ENCODE assay signal across 9 mouse cellular contexts in the genomic region with DNA sequence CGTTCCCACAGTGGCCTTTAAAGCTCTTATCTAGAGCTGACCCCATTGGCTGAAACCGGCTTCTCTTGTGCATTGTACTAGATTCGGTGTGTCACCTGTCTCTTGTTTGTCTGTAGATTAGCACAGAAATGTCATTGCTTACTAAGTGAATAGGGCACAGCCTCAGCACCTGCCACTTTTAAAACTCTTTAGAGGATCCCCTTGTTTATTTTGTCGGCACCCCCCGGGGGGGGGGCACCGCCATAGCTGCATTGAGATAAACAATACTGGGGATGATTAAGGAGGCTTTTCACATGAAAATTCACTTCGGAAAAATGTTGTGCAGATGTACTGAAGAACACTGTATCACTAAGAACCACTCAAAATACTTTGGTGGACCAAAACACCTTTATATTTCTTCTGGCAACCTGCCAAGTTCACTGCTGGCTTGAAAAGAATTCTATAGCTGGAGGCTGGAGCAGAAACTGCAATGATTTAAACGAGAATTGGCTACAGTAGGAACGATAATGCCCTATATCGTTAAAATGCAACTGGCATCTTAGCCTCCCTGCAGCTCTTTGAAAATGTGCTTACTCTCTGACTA.
DNase-seq lines count a peak whose midpoint lies in the region; ATAC-seq and TF ChIP-seq lines count a peak whose summit lies in the region.
"Had no signal": no experiment of that assay in that cellular context is flagged by ENCODE, and none has a peak within 500 bp of the region (broad histone marks: within the 10 kb centered on the region; RNA-seq: fewer than 3 reads in every experiment).

No protein-coding gene starts in this region.

- no peak overlapping the region for H3K4me3 ChIP-seq in kidney, postnatal 0 days (replicated peaks; ENCODE audit: low read depth, low read length)
- no peak overlapping the region for H3K4me3 ChIP-seq in forebrain, embryonic 12.5 days (replicated peaks)
- no peak overlapping the region for H3K4me3 ChIP-seq in hindbrain, embryonic 15.5 days
- H3K4me3 ChIP-seq in neural tube, embryonic 15.5 days (replicated peaks): no peak overlapping the region
- H3K4me3 ChIP-seq in liver, embryonic 12.5 days: no peak overlapping the region
- no peak overlapping the region for H3K4me3 ChIP-seq in left cerebral cortex, adult 2 months

- H3K27me3 ChIP-seq in kidney, postnatal 0 days (ENCODE audit: insufficient read depth, low read length): no peaks in the 10 kb centered on the region
- H3K27me3 ChIP-seq in forebrain, embryonic 12.5 days: no peaks in the 10 kb centered on the region
- no peaks in the 10 kb centered on the region for H3K27me3 ChIP-seq in hindbrain, embryonic 15.5 days
- no peaks in the 10 kb centered on the region for H3K27me3 ChIP-seq in neural tube, embryonic 15.5 days (replicated peaks)
- H3K27me3 ChIP-seq in liver, embryonic 12.5 days (replicated peaks): no peaks in the 10 kb centered on the region

- no peak overlapping the region for H3K27ac ChIP-seq in kidney, postnatal 0 days
- H3K27ac ChIP-seq in forebrain, embryonic 12.5 days: peak overlapping the region; percentile 54
- H3K27ac ChIP-seq in hindbrain, embryonic 15.5 days (replicated peaks): peak overlapping the region; percentile 77
- H3K27ac ChIP-seq in neural tube, embryonic 15.5 days (replicated peaks): peak overlapping the region; percentile 54
- H3K27ac ChIP-seq in liver, embryonic 12.5 days: no peak overlapping the region
- no peak overlapping the region for H3K27ac ChIP-seq in left cerebral cortex, adult 2 months

- DNase-seq in kidney, postnatal 0 days (ENCODE audit: low spot score): peak; percentile 18
- DNase-seq in kidney, postnatal 4 days: no peak
- no peak for DNase-seq in left cerebral cortex, adult 2 months (ENCODE audit: extremely low spot score in 1 of 2, low spot score in 2 of 2)
- DNase-seq: adrenal gland, postnatal 25 days had no signal

- H3K9me3 ChIP-seq in kidney, postnatal 0 days (replicated peaks; ENCODE audit: low read length): no peaks in the 10 kb centered on the region
- H3K9me3 ChIP-seq in forebrain, embryonic 12.5 days: no peaks in the 10 kb centered on the region
- H3K9me3 ChIP-seq in hindbrain, embryonic 15.5 days: no peaks in the 10 kb centered on the region
- no peaks in the 10 kb centered on the region for H3K9me3 ChIP-seq in neural tube, embryonic 15.5 days (replicated peaks)
- no peaks in the 10 kb centered on the region for H3K9me3 ChIP-seq in liver, embryonic 12.5 days (replicated peaks)

- H3K36me3 ChIP-seq in kidney, postnatal 0 days (ENCODE audit: insufficient read depth, low read length): no peaks in the 10 kb centered on the region
- H3K36me3 ChIP-seq in forebrain, embryonic 12.5 days (replicated peaks): no peaks in the 10 kb centered on the region
- no peaks in the 10 kb centered on the region for H3K36me3 ChIP-seq in hindbrain, embryonic 15.5 days
- no peaks in the 10 kb centered on the region for H3K36me3 ChIP-seq in neural tube, embryonic 15.5 days
- no peaks in the 10 kb centered on the region for H3K36me3 ChIP-seq in liver, embryonic 12.5 days

- no peaks in the 10 kb centered on the region for H3K4me1 ChIP-seq in kidney, postnatal 0 days (replicated peaks; ENCODE audit: insufficient read depth, low read length)
- H3K4me1 ChIP-seq in forebrain, embryonic 12.5 days: peaks cover 38% of the 10 kb centered on the region
- peaks cover 19% of the 10 kb centered on the region for H3K4me1 ChIP-seq in hindbrain, embryonic 15.5 days (replicated peaks)
- H3K4me1 ChIP-seq in neural tube, embryonic 15.5 days: peaks cover 17% of the 10 kb centered on the region
- no peaks in the 10 kb centered on the region for H3K4me1 ChIP-seq in liver, embryonic 12.5 days

- H3K4me2 ChIP-seq in kidney, postnatal 0 days (ENCODE audit: low read length): no peak overlapping the region
- peak overlapping the region; percentile 34 for H3K4me2 ChIP-seq in forebrain, embryonic 12.5 days
- H3K4me2 ChIP-seq in hindbrain, embryonic 15.5 days: peak overlapping the region; percentile 37
- H3K4me2 ChIP-seq in neural tube, embryonic 15.5 days: peak overlapping the region; percentile 25
- H3K4me2 ChIP-seq in liver, embryonic 12.5 days: no peak overlapping the region
- H3K4me2 ChIP-seq: liver, embryonic 11.5 days had no signal

- intact Hi-C loops in left cerebral cortex, adult 2 months (cut with DNase I): no loop called here

- ATAC-seq in kidney, postnatal 0 days (replicated peaks; ENCODE audit: low FRiP score, low read depth): no peak
- peak; percentile 73 for ATAC-seq in forebrain, embryonic 12.5 days (ENCODE audit: low FRiP score)
- peak; percentile 45; the same call in 1 of the 2 replicates for ATAC-seq in hindbrain, embryonic 15.5 days (ENCODE audit: low FRiP score, low read depth)
- ATAC-seq in neural tube, embryonic 15.5 days (ENCODE audit: low FRiP score): no peak
- no peak for ATAC-seq in liver, embryonic 12.5 days

- 27% methylated on average over 10 of the region's 10 CpGs for WGBS in kidney, postnatal 0 days
- 7% methylated on average over 10 of the region's 10 CpGs for WGBS in forebrain, embryonic 12.5 days
- WGBS in hindbrain, embryonic 15.5 days: 4% methylated on average over 10 of the region's 10 CpGs
- WGBS in neural tube, embryonic 15.5 days: 6% methylated on average over 10 of the region's 10 CpGs
- WGBS in liver, embryonic 12.5 days (ENCODE audit: insufficient replicate concordance): 38% methylated on average over 10 of the region's 10 CpGs

- no peak overlapping the region for H3K9ac ChIP-seq in kidney, postnatal 0 days (ENCODE audit: low read depth, low read length)
- H3K9ac ChIP-seq in forebrain, embryonic 12.5 days: no peak overlapping the region
- H3K9ac ChIP-seq in hindbrain, embryonic 15.5 days: no peak overlapping the region
- H3K9ac ChIP-seq in neural tube, embryonic 15.5 days (replicated peaks): no peak overlapping the region
- H3K9ac ChIP-seq in liver, embryonic 12.5 days: no peak overlapping the region

- TF ChIP-seq CTCF in kidney, postnatal 0 days (IDR thresholded peaks at IDR 0.05; ENCODE audit: low read depth): no peak
- no peak for TF ChIP-seq CTCF in left cerebral cortex, adult 2 months (IDR thresholded peaks at IDR 0.05)

Comparison
In these comparisons a context has a peak if more than half of its experiments do, and no peak if none do; other contexts are left out.
1. ATAC-seq: peak in forebrain, embryonic 12.5 days (single experiment) and hindbrain, embryonic 15.5 days (single experiment); none in kidney, postnatal 0 days (single experiment), neural tube, embryonic 15.5 days (single experiment) and liver, embryonic 12.5 days (single experiment).
2. H3K27ac ChIP-seq: peak in forebrain, embryonic 12.5 days (single experiment), hindbrain, embryonic 15.5 days (single experiment) and neural tube, embryonic 15.5 days (single experiment); none in kidney, postnatal 0 days (single experiment), liver, embryonic 12.5 days (single experiment) and left cerebral cortex, adult 2 months (single experiment).
3. H3K4me2 ChIP-seq: peak in forebrain, embryonic 12.5 days (single experiment), hindbrain, embryonic 15.5 days (single experiment) and neural tube, embryonic 15.5 days (single experiment); none in kidney, postnatal 0 days (single experiment) and liver, embryonic 12.5 days (single experiment).